24 mouse cellular contexts compared by ENCODE assay signal in the genomic region with DNA sequence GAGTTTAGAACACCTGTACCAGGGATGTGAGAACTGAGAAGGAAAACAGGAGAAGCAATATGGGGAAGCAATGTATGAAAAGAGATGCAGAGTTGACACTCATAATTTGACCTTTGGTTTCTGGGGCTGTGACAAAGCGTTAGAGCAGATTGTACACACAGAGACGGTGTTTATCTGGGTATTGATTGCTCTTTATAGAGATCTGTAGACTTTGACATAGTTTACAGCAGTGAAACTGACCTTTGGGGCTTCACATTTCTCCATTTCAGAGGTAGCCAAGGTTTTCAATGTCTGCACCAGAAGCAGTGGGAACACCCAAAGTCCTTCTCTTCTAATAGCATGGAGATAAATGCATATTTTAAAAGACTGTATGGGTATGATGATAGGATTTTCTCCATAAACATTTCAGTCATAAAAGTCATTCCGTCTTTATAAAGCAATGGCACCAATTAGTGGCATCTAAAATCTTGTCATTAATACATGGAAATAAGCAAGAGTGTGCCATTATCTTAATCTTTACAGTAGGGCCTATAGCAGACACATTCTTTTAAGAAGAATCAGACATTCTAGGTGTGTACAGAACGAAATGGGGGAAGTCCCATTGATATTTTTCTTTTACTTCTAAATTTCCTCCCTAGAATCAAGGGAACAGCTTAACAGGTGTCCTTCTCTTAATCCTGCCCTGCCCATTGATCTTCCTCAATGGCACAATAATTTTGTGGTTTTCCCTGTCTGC.
DNase-seq lines count a peak whose midpoint lies in the region; ATAC-seq and TF ChIP-seq lines count a peak whose summit lies in the region.
"Had no signal": no experiment of that assay in that cellular context is flagged by ENCODE, and none has a peak within 500 bp of the region (broad histone marks: within the 10 kb centered on the region; RNA-seq: fewer than 3 reads in every experiment).

No protein-coding gene starts in this region.

- WGBS in liver, embryonic 16.5 days (ENCODE audit: insufficient replicate concordance) = 42% methylated on average over 4 of the region's 4 CpGs
- WGBS in liver, embryonic 12.5 days (ENCODE audit: insufficient replicate concordance) = 58% methylated on average over 4 of the region's 4 CpGs
- 63% methylated on average over 4 of the region's 4 CpGs for WGBS in intestine, embryonic 14.5 days
- 51% methylated on average over 4 of the region's 4 CpGs for WGBS in intestine, embryonic 15.5 days
- 26% methylated on average over 4 of the region's 4 CpGs for WGBS in intestine, postnatal 0 days

- no peaks in the 10 kb centered on the region for H3K36me3 ChIP-seq in liver, embryonic 16.5 days (ENCODE audit: control insufficient read depth, insufficient read depth)
- no peaks in the 10 kb centered on the region for H3K36me3 ChIP-seq in liver, embryonic 12.5 days
- H3K36me3 ChIP-seq in intestine, embryonic 14.5 days (ENCODE audit: control insufficient read depth, insufficient read depth, low read length) = no peaks in the 10 kb centered on the region
- H3K36me3 ChIP-seq in intestine, embryonic 15.5 days = no peaks in the 10 kb centered on the region
- H3K36me3 ChIP-seq in intestine, postnatal 0 days (ENCODE audit: control insufficient read depth, insufficient read depth) = 0 out of 2 replicates have a peak, but pooled peaks cover 4% of the 10 kb centered on the region
- H3K36me3 ChIP-seq: embryonic facial prominence, embryonic 13.5 days; embryonic facial prominence, embryonic 15.5 days; forebrain, embryonic 10.5 days; forebrain, embryonic 12.5 days had no signal

- H3K4me3 ChIP-seq in liver, embryonic 16.5 days (ENCODE audit: low read depth, low read length) = no peak overlapping the region
- H3K4me3 ChIP-seq in liver, embryonic 12.5 days = no peak overlapping the region
- H3K4me3 ChIP-seq in intestine, embryonic 14.5 days (ENCODE audit: low read depth, low read length) = no peak overlapping the region
- no peak overlapping the region for H3K4me3 ChIP-seq in intestine, embryonic 15.5 days (replicated peaks)
- no peak overlapping the region for H3K4me3 ChIP-seq in intestine, postnatal 0 days (ENCODE audit: low read depth, low read length)
- H3K4me3 ChIP-seq: embryonic facial prominence, embryonic 13.5 days; embryonic facial prominence, embryonic 15.5 days; erythroblast, embryonic 14.5 days; forebrain, embryonic 10.5 days; forebrain, embryonic 12.5 days had no signal

- no peaks in the 10 kb centered on the region for H3K27me3 ChIP-seq in liver, embryonic 16.5 days (ENCODE audit: control insufficient read depth, insufficient read depth, low read depth, low read length)
- no peaks in the 10 kb centered on the region for H3K27me3 ChIP-seq in liver, embryonic 12.5 days (replicated peaks)
- no peaks in the 10 kb centered on the region for H3K27me3 ChIP-seq in intestine, embryonic 14.5 days (replicated peaks; ENCODE audit: control insufficient read depth, insufficient read depth, low read length)
- no peaks in the 10 kb centered on the region for H3K27me3 ChIP-seq in intestine, embryonic 15.5 days (replicated peaks)
- H3K27me3 ChIP-seq in intestine, postnatal 0 days (replicated peaks; ENCODE audit: control insufficient read depth, insufficient read depth, low read length) = no peaks in the 10 kb centered on the region
- H3K27me3 ChIP-seq: embryonic facial prominence, embryonic 13.5 days; embryonic facial prominence, embryonic 15.5 days; forebrain, embryonic 12.5 days had no signal

- H3K4me2 ChIP-seq in liver, embryonic 16.5 days (ENCODE audit: low read depth, low read length) = no peak overlapping the region
- no peak overlapping the region for H3K4me2 ChIP-seq in liver, embryonic 12.5 days
- H3K4me2 ChIP-seq in intestine, embryonic 14.5 days (ENCODE audit: low read length) = no peak overlapping the region
- H3K4me2 ChIP-seq in intestine, embryonic 15.5 days (replicated peaks) = no peak overlapping the region; the same call in 1 of the 2 replicates
- no peak overlapping the region for H3K4me2 ChIP-seq in intestine, postnatal 0 days (replicated peaks; ENCODE audit: low read depth)
- H3K4me2 ChIP-seq: embryonic facial prominence, embryonic 13.5 days; embryonic facial prominence, embryonic 15.5 days; forebrain, embryonic 12.5 days had no signal

- no peaks in the 10 kb centered on the region for H3K9me3 ChIP-seq in liver, embryonic 16.5 days (replicated peaks; ENCODE audit: control insufficient read depth, low read length)
- no peaks in the 10 kb centered on the region for H3K9me3 ChIP-seq in liver, embryonic 12.5 days (replicated peaks)
- H3K9me3 ChIP-seq in intestine, embryonic 14.5 days (ENCODE audit: control insufficient read depth, low read length) = no peaks in the 10 kb centered on the region
- H3K9me3 ChIP-seq in intestine, embryonic 15.5 days = no peaks in the 10 kb centered on the region
- no peaks in the 10 kb centered on the region for H3K9me3 ChIP-seq in intestine, postnatal 0 days (ENCODE audit: control insufficient read depth)
- H3K9me3 ChIP-seq: embryonic facial prominence, embryonic 13.5 days; embryonic facial prominence, embryonic 15.5 days; forebrain, embryonic 10.5 days; forebrain, embryonic 12.5 days had no signal

- H3K4me1 ChIP-seq in liver, embryonic 16.5 days (ENCODE audit: control insufficient read depth, low read depth, low read length) = no peaks in the 10 kb centered on the region
- no peaks in the 10 kb centered on the region for H3K4me1 ChIP-seq in liver, embryonic 12.5 days
- no peaks in the 10 kb centered on the region for H3K4me1 ChIP-seq in intestine, embryonic 14.5 days (replicated peaks; ENCODE audit: control insufficient read depth, insufficient read depth, low read length)
- no peaks in the 10 kb centered on the region for H3K4me1 ChIP-seq in intestine, embryonic 15.5 days (replicated peaks)
- H3K4me1 ChIP-seq in intestine, postnatal 0 days (replicated peaks; ENCODE audit: control insufficient read depth, insufficient read depth, low read length) = no peaks in the 10 kb centered on the region; the same call in 1 of the 2 replicates
- H3K4me1 ChIP-seq: embryonic facial prominence, embryonic 13.5 days; embryonic facial prominence, embryonic 15.5 days; forebrain, embryonic 10.5 days; forebrain, embryonic 12.5 days had no signal

- ATAC-seq in liver, embryonic 16.5 days (ENCODE audit: low read depth) = peak; percentile 47; the same call in 1 of the 2 replicates
- no peak for ATAC-seq in liver, embryonic 12.5 days
- peak; percentile 62; the same call in 1 of the 2 replicates for ATAC-seq in intestine, embryonic 14.5 days (replicated peaks; ENCODE audit: low FRiP score, low TSS enrichment, low read depth)
- ATAC-seq in intestine, embryonic 15.5 days = peak; percentile 96
- ATAC-seq in intestine, postnatal 0 days = peak; percentile 93
- ATAC-seq: forebrain, embryonic 14.5 days; forebrain, embryonic 16.5 days had no signal

- H3K9ac ChIP-seq in liver, embryonic 16.5 days (ENCODE audit: low read depth, low read length) = no peak overlapping the region
- no peak overlapping the region for H3K9ac ChIP-seq in liver, embryonic 12.5 days
- no peak overlapping the region for H3K9ac ChIP-seq in intestine, embryonic 14.5 days (ENCODE audit: low read length)
- H3K9ac ChIP-seq in intestine, embryonic 15.5 days = no peak overlapping the region
- H3K9ac ChIP-seq in intestine, postnatal 0 days (ENCODE audit: low read depth, low read length) = no peak overlapping the region
- H3K9ac ChIP-seq: embryonic facial prominence, embryonic 13.5 days; embryonic facial prominence, embryonic 15.5 days; forebrain, embryonic 12.5 days had no signal

- H3K27ac ChIP-seq in liver, embryonic 16.5 days (ENCODE audit: low read length) = no peak overlapping the region
- H3K27ac ChIP-seq in liver, embryonic 12.5 days = no peak overlapping the region
- no peak overlapping the region for H3K27ac ChIP-seq in intestine, embryonic 14.5 days (ENCODE audit: low read depth)
- peak overlapping the region; percentile 58; the same call in 1 of the 2 replicates for H3K27ac ChIP-seq in intestine, embryonic 15.5 days
- peak overlapping the region; percentile 83 for H3K27ac ChIP-seq in intestine, postnatal 0 days (ENCODE audit: low read depth, low read length)
- H3K27ac ChIP-seq: embryonic facial prominence, embryonic 13.5 days; embryonic facial prominence, embryonic 15.5 days; forebrain, embryonic 10.5 days; forebrain, embryonic 12.5 days had no signal

- no peak for TF ChIP-seq CTCF in intestine, postnatal 0 days (IDR thresholded peaks at IDR 0.05; ENCODE audit: low read depth)

- no peak for DNase-seq in intestine, embryonic 14.5 days (ENCODE audit: low spot score)
- DNase-seq in adrenal gland, adult 8-10 months = no peak
- no peak for DNase-seq in urinary bladder, postnatal 4 days (ENCODE audit: low spot score in 2 of 2)
- DNase-seq in urinary bladder, postnatal 14 days (ENCODE audit: low spot score) = no peak
- DNase-seq: adrenal gland, adult 2 months; adrenal gland, postnatal 14 days; cerebellum, adult 11 months; cerebellum, adult 18-20 months; cerebellum, adult 8-10 months; cerebellum, adult 9-11 months; cerebellum, postnatal 14 days; cerebellum, postnatal 36 days; embryo, embryonic 11 days had no signal

Comparison
In these comparisons a context has a peak if more than half of its experiments do, and no peak if none do; other contexts are left out.
1. H3K27ac ChIP-seq: peak in intestine, embryonic 15.5 days (single experiment) and intestine, postnatal 0 days (single experiment); none in liver, embryonic 16.5 days (single experiment), liver, embryonic 12.5 days (single experiment) and intestine, embryonic 14.5 days (single experiment).